Mouse (Mus musculus) liver, embryonic 11.5 days (tissue): ENCODE measurements around the gene Kctd11. TPM values are rescaled to one million over a fixed set of nuclear protein-coding genes. Genes with fewer than 3 reads are reported as not detected.

Experiments used
- ATAC-seq: fragments of 200-750 bp; cut with Nextera tagmentation; replicated peaks from 2 replicates; pipeline ENCODE4 v1.8.0; 2017; ENCODE audit warnings: moderate number of reproducible peaks, mild to moderate bottlenecking, moderate TSS enrichment, moderate library complexity; ENCODE audit not compliant: low FRiP score
- DNase-seq: peaks from one replicate; pipeline ENCODE4 v3.0.0-alpha.2; 2017; ENCODE audit warnings: low spot score
- H3K27ac ChIP-seq: fragments of 300-500 bp; sonication (generic); 2 replicates; pipeline ENCODE4 v1.5.1; 2014; ENCODE audit warnings: mild to moderate bottlenecking, low read depth, low read length, control low read depth
- H3K27me3 ChIP-seq: fragments of 300-500 bp; sonication (generic); replicated peaks from 2 replicates; pipeline ENCODE4 v1.6.1; 2014; ENCODE audit warnings: low read length, mixed read lengths; ENCODE audit not compliant: control insufficient read depth, insufficient read depth
- H3K36me3 ChIP-seq: fragments of 300-500 bp; sonication (generic); 2 replicates; pipeline ENCODE4 v1.6.1; 2014; ENCODE audit warnings: mild to moderate bottlenecking, low read length, moderate library complexity, mixed read lengths; ENCODE audit not compliant: control insufficient read depth, insufficient read depth
- H3K4me1 ChIP-seq: fragments of 300-500 bp; sonication (generic); replicated peaks from 2 replicates; pipeline ENCODE4 v1.6.1; 2014; ENCODE audit warnings: low read length, mixed read lengths; ENCODE audit not compliant: control insufficient read depth, insufficient read depth
- H3K4me2 ChIP-seq: fragments of 300-500 bp; sonication (generic); 2 replicates; pipeline ENCODE4 v1.6.1; 2014; ENCODE audit warnings: mild to moderate bottlenecking, control low read depth, moderate library complexity
- H3K4me3 ChIP-seq: fragments of 300-500 bp; sonication (generic); 2 replicates; pipeline ENCODE4 v1.5.1; 2014; ENCODE audit warnings: low read depth, low read length, control low read depth
- H3K9ac ChIP-seq: fragments of 300-500 bp; sonication (generic); 2 replicates; pipeline ENCODE4 v1.6.1; 2014; ENCODE audit warnings: low read depth, low read length, control low read depth
- H3K9me3 ChIP-seq: fragments of 300-500 bp; sonication (generic); 2 replicates; pipeline ENCODE4 v1.6.1; 2016; ENCODE audit warnings: low read length, inconsistent platforms, mixed read lengths; ENCODE audit not compliant: control insufficient read depth
- WGBS: fragments of 180-500 bp; shearing (Covaris S2); extraction: QIAGEN DNeasy Blood & Tissue Kit; methylation state at CpG from one replicate; pipeline ENCODE4 v1.1.7; 2014; 5-methylcytosine and 5-hydroxymethylcytosine counted together
- polyA plus RNA-seq: library from polyadenylated mRNA; unstranded; fragments of >200 nt; fragmentation: Nextera tagmentation; extraction: Ambion mirVana; gene quantifications from 2 replicates; pipeline ENCODE4 v1.2.1, GENCODE M21; 2014

Gene Kctd11
- polyA plus RNA-seq, 1 experiment from 2014 or later: 3.6 TPM

DNA sequence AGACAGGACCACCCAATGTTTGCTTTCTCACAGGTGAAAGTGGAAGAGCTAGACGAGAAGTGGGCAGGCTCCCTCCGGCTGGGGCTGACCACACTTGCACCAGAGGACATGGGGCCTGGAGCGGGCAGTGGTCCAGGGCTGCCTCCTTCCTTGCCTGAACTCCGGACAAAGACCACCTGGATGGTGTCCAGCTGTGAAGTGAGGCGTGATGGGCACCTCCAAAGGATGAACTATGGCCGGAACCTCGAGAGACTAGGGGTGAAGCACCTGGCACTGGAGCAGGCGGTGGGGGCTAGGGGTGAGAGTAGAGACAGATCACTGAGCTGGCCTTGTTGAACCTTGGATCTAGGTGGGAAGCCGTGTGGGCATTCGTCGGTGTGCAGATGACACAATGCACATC lies 27.4 kb upstream of the Kctd11 start:
- Histone ChIP-seq H3K36me3 (peaks cover 79% of the 10 kb centered on the region), H3K27ac (no peak overlapping the region), H3K4me1 (no peaks in the 10 kb centered on the region), H3K27me3 (no peaks in the 10 kb centered on the region), H3K4me3 (peak overlapping the region; percentile 6; the same call in 1 of the 2 replicates), H3K9ac (no peak overlapping the region), H3K9me3 (no peaks in the 10 kb centered on the region), H3K4me2 (no peak overlapping the region)
- 95% methylated on average over 11 of the region's 11 CpGs for WGBS
- ATAC-seq: no peak
- no peak for DNase-seq

DNA sequence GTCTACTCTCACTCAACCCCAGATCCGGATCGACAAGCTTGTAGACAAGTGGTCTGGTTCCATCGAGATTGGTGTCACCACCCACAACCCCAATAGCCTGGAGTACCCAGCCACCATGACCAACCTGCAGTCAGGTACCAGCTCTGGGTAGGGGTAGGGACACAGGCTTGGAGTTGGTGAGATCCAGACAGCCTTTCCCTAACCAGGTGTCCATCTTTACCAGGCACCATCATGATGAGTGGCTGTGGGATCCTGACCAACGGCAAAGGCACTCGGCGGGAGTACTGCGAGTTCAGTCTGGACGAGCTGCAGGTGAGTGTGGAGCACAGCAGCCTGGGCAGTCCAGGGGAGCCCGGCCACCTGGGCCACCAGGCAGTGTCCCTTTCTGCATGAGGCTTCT lies 23.1 kb upstream of the Kctd11 start:
- ATAC-seq (no peak), DNase-seq (no peak)
- H3K9me3 ChIP-seq: no peaks in the 10 kb centered on the region
- WGBS: 94% methylated on average over 9 of the region's 9 CpGs
- H3K36me3 ChIP-seq: peaks cover 57% of the 10 kb centered on the region
- H3K27me3 ChIP-seq: no peaks in the 10 kb centered on the region
- H3K4me1 ChIP-seq: peaks cover 16% of the 10 kb centered on the region
- no peak overlapping the region for H3K9ac ChIP-seq
- H3K4me3 ChIP-seq: 0 out of 2 replicates have a peak overlapping the region, but pooled peaks have one; percentile 3
- no peak overlapping the region for H3K27ac ChIP-seq
- no peak overlapping the region for H3K4me2 ChIP-seq

DNA sequence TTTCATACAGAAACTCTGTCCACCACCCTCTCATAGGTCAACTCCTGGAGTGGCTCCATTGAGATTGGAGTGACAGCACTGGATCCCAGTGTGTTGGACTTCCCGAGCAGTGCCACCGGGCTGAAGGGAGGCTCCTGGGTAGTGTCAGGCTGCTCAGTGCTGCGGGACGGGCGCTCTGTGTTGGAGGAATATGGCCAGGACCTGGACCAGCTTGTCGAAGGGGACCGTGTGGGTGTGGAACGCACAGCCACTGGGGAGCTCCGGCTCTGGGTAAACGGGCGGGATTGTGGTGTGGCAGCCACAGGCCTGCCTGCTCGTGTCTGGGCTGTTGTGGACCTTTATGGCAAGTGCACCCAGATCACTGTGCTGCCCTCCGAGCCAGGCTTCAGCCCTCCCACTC lies 21.8 kb upstream of the Kctd11 start:
- Histone ChIP-seq H3K4me2 (peak overlapping the region; percentile 94), H3K4me1 (peaks cover 21% of the 10 kb centered on the region), H3K36me3 (peaks cover 44% of the 10 kb centered on the region), H3K9me3 (no peaks in the 10 kb centered on the region), H3K9ac (peak overlapping the region; percentile 91), H3K4me3 (peak overlapping the region; percentile 85), H3K27ac (0 out of 2 replicates have a peak overlapping the region, but pooled peaks have one; percentile 1), H3K27me3 (no peaks in the 10 kb centered on the region)
- 84% methylated on average over 13 of the region's 13 CpGs for WGBS
- DNase-seq (no peak), ATAC-seq (no peak)

DNA sequence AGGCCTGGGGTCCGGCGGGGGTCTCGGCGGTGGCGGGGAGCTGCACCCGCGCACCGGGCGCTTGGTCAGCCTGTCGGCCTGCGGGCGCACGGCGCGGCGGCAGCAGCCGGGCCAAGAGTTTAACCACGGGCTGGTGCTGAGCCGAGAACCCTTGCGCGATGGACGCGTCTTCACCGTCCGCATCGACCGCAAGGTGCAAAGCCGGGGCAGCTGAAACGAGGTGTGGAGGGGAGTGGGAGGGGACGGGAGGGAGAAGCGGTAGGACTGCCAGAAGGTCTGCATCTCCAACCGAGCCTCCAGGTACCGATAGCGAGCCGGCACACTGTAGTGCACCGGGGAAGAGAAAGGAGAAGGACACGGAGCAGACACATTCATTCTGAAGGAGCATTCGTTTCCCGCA lies 20.8 kb upstream of the Kctd11 start:
- DNase-seq (peak; percentile 52), ATAC-seq (no peak)
- WGBS: under 1% methylated on average over 39 of the region's 39 CpGs

DNA sequence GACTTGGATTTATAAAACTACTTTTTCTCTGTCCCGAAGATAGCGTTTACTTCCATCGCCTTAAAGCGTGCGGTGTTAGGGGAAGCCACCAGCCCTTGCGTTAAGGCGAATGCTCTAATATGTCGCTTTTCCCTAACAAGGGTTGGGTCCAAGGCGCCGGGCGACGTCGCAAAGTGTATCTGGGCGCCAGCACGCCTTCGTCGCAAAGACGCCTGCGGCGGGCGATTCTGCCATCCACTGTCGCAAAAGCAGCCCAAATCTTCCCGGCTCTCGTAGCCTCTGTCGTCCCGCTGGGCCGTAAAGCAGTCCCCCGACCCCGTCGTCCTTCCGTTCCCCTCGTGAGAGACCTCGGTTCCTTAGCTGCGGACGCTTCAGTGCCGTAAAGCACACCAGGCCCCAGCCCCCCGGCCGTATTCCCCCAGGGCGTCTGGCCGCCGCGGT lies 20.2 kb upstream of the Kctd11 start:
- Histone ChIP-seq H3K27ac (peak overlapping the region; percentile 98), H3K4me3 (peak overlapping the region; percentile 85), H3K9ac (peak overlapping the region; percentile 91), H3K4me2 (peak overlapping the region; percentile 94), H3K36me3 (peaks cover 28% of the 10 kb centered on the region), H3K27me3 (no peaks in the 10 kb centered on the region), H3K4me1 (peaks cover 21% of the 10 kb centered on the region), H3K9me3 (no peaks in the 10 kb centered on the region)
- DNase-seq (peak; percentile 90), ATAC-seq (peak; percentile 80)
- under 1% methylated on average over 39 of the region's 42 CpGs for WGBS

More for the DNA sequence above, 20.8 kb upstream of the Kctd11 start:
- peak overlapping the region; percentile 85 for H3K4me3 ChIP-seq
- H3K4me2 ChIP-seq: peak overlapping the region; percentile 94
- no peaks in the 10 kb centered on the region for H3K9me3 ChIP-seq
- peaks cover 21% of the 10 kb centered on the region for H3K4me1 ChIP-seq
- H3K27me3 ChIP-seq: no peaks in the 10 kb centered on the region
- peak overlapping the region; percentile 91 for H3K9ac ChIP-seq
- H3K36me3 ChIP-seq: peaks cover 34% of the 10 kb centered on the region
- H3K27ac ChIP-seq: peak overlapping the region; percentile 98

DNA sequence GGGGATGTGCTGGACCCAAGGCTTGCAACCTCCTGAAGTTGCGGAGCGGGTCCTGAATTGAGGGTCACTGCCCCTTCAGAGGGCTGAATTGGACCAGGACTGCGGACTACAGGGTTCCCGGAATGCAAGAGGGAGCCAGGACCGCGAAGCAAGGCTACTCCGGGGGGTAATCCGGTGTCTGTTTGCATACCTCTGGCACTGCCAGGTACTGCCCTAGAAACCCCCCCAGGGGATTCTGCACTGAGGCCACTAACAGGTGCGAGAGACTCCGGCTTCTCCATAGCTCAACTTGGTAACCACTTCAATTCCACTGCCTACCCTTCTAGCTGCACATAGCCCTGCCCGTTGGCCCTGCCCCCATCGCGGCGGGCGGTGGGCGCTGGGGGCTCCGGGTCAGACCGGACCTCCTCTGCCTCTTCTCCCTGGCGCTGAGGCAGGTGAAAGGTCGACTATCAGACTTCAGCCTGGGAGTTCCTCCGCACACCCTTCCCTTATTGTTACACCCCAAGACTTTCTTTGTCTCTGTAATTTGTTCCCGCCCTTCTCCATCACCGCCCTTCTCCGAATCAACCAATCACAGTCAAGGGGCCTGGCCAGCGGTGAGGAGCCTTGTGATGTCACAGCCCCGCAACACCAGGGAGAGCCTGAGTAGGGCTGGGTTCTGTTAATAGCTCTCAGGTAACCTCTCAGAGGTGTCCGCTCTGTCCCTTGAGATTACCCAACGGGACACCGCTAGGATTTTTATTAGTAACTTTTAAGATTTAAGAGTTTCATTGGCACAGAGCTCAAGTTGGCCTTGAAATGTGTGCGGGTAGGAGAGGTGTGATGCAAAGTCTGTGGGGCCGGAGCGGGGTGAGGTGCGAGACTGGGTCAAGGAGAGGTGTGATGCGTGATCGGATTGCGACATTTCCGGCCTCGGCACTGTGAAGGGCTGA lies 19.5 kb upstream of the Kctd11 start, which contains the start of the genes 2810408A11Rik and Neurl4:
Gene 2810408A11Rik (minus strand): TSS at position 517 of the 935 bp plus-strand sequence.
Gene Neurl4 (plus strand): TSS at position 602 of the 935 bp plus-strand sequence.
- Histone ChIP-seq H3K27me3 (no peaks in the 10 kb centered on the region), H3K9me3 (no peaks in the 10 kb centered on the region), H3K9ac (peak within 1 kb of the TSS; percentile 91), H3K4me1 (peaks cover 22% of the 10 kb centered on the region), H3K36me3 (peaks cover 21% of the 10 kb centered on the region), H3K4me2 (peak within 1 kb of the TSS; percentile 94), H3K27ac (peak within 1 kb of the TSS; percentile 98), H3K4me3 (peak within 1 kb of the TSS; percentile 85)
- ATAC-seq: peak; percentile 92
- peak; percentile 90 for DNase-seq
- under 1% methylated on average over 38 of the region's 38 CpGs for WGBS

DNA sequence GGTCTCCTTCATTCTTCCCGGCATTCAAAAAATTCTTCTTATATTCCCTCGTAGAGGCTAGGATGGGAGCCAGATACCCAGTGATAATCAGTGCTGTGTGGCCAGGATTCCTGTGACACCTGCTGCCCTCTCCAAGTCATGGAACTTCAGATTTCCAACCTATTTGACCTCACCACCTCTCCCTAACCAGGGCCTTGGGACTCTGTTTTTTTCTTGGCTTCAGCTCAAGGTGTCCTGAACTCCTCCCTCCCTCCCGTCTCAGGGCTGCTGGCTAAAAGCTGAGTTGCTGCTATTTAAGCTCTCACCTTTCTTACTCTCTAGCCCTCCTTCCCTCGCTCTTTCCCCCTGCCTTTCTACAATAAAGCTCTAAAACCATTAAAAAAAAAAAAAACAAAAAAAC lies 18.7 kb upstream of the Kctd11 start:
- no peak overlapping the region for H3K27ac ChIP-seq
- peaks cover 30% of the 10 kb centered on the region for H3K4me1 ChIP-seq
- no peak overlapping the region; the same call in 1 of the 2 replicates for H3K9ac ChIP-seq
- H3K4me2 ChIP-seq: peak overlapping the region; percentile 94
- WGBS: 37% methylated on average over 4 of the region's 4 CpGs
- DNase-seq (no peak), ATAC-seq (no peak)
- peak overlapping the region; percentile 85 for H3K4me3 ChIP-seq
- H3K36me3 ChIP-seq: peaks cover 16% of the 10 kb centered on the region
- H3K27me3 ChIP-seq: no peaks in the 10 kb centered on the region
- no peaks in the 10 kb centered on the region for H3K9me3 ChIP-seq

DNA sequence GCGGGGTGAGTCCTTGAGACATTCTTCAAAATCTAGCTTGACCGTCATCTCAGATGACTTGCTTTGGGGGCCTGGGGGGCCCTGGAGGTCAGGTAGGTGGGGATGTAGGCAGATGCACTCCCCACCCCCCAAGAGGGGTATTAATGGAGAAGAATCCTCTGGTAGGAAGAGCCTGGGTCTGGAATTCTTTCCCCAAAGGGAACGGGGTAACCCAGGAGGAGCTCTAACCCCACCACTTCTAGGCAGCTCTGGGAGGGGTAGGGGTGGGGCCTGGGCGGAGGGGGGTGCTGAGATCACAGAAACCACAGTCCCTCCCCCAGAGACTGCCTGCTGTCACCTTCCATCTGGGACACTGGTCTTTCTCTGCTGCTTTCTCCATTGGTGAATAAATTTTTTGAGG lies 14.1 kb upstream of the Kctd11 start, which contains the start of gene Acap1:
Gene Acap1 (minus strand): TSS at position 249 of the 400 bp plus-strand sequence.
- Histone ChIP-seq H3K4me2 (peak within 1 kb of the TSS; percentile 45), H3K9ac (no peak within 1 kb of the TSS), H3K27me3 (no peaks in the 10 kb centered on the region), H3K9me3 (no peaks in the 10 kb centered on the region), H3K36me3 (no peaks in the 10 kb centered on the region), H3K4me3 (peak within 1 kb of the TSS; percentile 27), H3K4me1 (peaks cover 25% of the 10 kb centered on the region), H3K27ac (0 out of 2 replicates have a peak within 1 kb of the TSS, but pooled peaks have one; percentile 13)
- peak; percentile 75 for ATAC-seq
- no peak for DNase-seq
- 46% methylated on average over 4 of the region's 4 CpGs for WGBS
